19 mouse cellular contexts compared by ENCODE assay signal in the genomic region with DNA sequence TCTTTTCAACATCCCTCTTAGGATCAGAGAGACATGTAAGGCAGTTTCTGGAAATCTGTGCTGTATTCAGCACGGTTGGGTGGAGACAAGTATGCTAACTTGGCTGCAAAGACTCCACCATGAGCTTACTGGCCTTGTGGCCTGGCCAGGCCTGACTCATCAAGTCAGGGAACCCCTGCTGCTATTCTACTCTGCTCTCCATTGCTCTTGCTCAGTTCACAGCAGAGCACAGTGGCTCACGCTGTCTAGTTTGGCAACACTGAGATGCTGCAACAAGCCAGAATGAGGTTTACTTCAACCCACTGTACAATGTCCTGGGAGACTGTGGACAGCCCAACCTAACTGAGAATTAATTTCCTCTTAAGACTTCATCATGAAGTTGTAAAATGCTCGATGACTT.
DNase-seq lines count a peak whose midpoint lies in the region; ATAC-seq and TF ChIP-seq lines count a peak whose summit lies in the region.
"Had no signal": no experiment of that assay in that cellular context is flagged by ENCODE, and none has a peak within 500 bp of the region (broad histone marks: within the 10 kb centered on the region; RNA-seq: fewer than 3 reads in every experiment).

No protein-coding gene starts in this region.

- ATAC-seq in activated CD4-positive, CD25-positive, alpha-beta regulatory T cell, adult 4 months = no peak
- ATAC-seq: forebrain, postnatal 0 days had no signal

- intact Hi-C loops in gastrocnemius, adult 2 months (cut with DNase I) = no loop called here

- no peak overlapping the region for H3K4me3 ChIP-seq in gastrocnemius, adult 2 months
- H3K4me3 ChIP-seq: forebrain, embryonic 10.5 days; layer of hippocampus, adult 2 months; limb, embryonic 15.5 days; liver, embryonic 15.5 days; midbrain, embryonic 10.5 days had no signal

- H3K27ac ChIP-seq in gastrocnemius, adult 2 months = no peak overlapping the region
- H3K27ac ChIP-seq: forebrain, embryonic 10.5 days; hindbrain, embryonic 14.5 days; layer of hippocampus, adult 2 months; limb, embryonic 15.5 days; liver, embryonic 15.5 days; macrophage; midbrain, embryonic 10.5 days had no signal

- DNase-seq in adrenal gland, postnatal 10 days = peak; percentile 1
- no peak for DNase-seq in adrenal gland, postnatal 25 days
- DNase-seq in gastrocnemius, postnatal 25 days = peak; percentile 7
- no peak for DNase-seq in gastrocnemius, adult 2 months
- DNase-seq in Muller cell, postnatal 12 days (ENCODE audit: inconsistent ontology term) = peak; percentile 63
- DNase-seq in fibroblast of lung, adult 2 months (ENCODE audit: low read depth) = peak; percentile 46
- DNase-seq: embryo, embryonic 11 days; forebrain, postnatal 0 days; kidney, adult 8-10 months; kidney, postnatal 14 days; right cerebral cortex, postnatal 25 days had no signal

- TF ChIP-seq CTCF in gastrocnemius, adult 2 months (IDR thresholded peaks at IDR 0.05) = no peak

Comparison
In these comparisons a context has a peak if more than half of its experiments do, and no peak if none do; other contexts are left out.
1. DNase-seq: peak in adrenal gland, postnatal 10 days (single experiment), gastrocnemius, postnatal 25 days (single experiment), Muller cell, postnatal 12 days (single experiment) and fibroblast of lung, adult 2 months (single experiment); none in adrenal gland, postnatal 25 days (single experiment) and gastrocnemius, adult 2 months (single experiment).